Comparison of ENCODE assay signal across 15 mouse cellular contexts in genomic region chr5:105994218-105994617, GRCm38 (mm10).
"Had no signal": no experiment of that assay in that cellular context is flagged by ENCODE, and none has a peak within 500 bp of the region (broad histone marks: within the 10 kb centered on the region; RNA-seq: fewer than 3 reads in every experiment).

No protein-coding gene starts in this region.

- H3K4me1 ChIP-seq: lung, embryonic 15.5 days; megakaryocyte, embryonic 14.5 days; midbrain, embryonic 15.5 days; neural tube, embryonic 12.5 days; stomach, embryonic 15.5 days had no signal

- H3K9ac ChIP-seq: lung, embryonic 15.5 days; midbrain, embryonic 13.5 days; midbrain, embryonic 15.5 days; neural tube, embryonic 12.5 days; stomach, embryonic 15.5 days had no signal

- H3K27ac ChIP-seq: lung, embryonic 15.5 days; macrophage; midbrain, embryonic 13.5 days; midbrain, embryonic 15.5 days; neural tube, embryonic 12.5 days; stomach, embryonic 15.5 days; stomach, postnatal 0 days had no signal

- DNase-seq: lung, adult 2 months; lung, postnatal 14 days; lung, postnatal 36 days; right cerebral cortex, postnatal 14 days; thymus, adult 2 months; thymus, postnatal 25 days; thymus, postnatal 4 days had no signal

- H3K27me3 ChIP-seq: lung, embryonic 15.5 days; megakaryocyte, embryonic 14.5 days; midbrain, embryonic 15.5 days; neural tube, embryonic 12.5 days; stomach, embryonic 15.5 days had no signal

- H3K9me3 ChIP-seq: lung, embryonic 15.5 days; midbrain, embryonic 13.5 days; midbrain, embryonic 15.5 days; neural tube, embryonic 12.5 days; stomach, embryonic 15.5 days had no signal

- H3K4me3 ChIP-seq: lung, embryonic 15.5 days; megakaryocyte, embryonic 14.5 days; midbrain, embryonic 13.5 days; midbrain, embryonic 15.5 days; neural tube, embryonic 12.5 days; stomach, embryonic 15.5 days had no signal

- H3K36me3 ChIP-seq: lung, embryonic 15.5 days; midbrain, embryonic 13.5 days; midbrain, embryonic 15.5 days; neural tube, embryonic 12.5 days; stomach, embryonic 15.5 days had no signal
